Mouse (Mus musculus) adrenal gland, postnatal 36 days (tissue): ENCODE results near the gene Aco2. TPM values are rescaled to one million over a fixed set of nuclear protein-coding genes. Genes with fewer than 3 reads are reported as not detected.
"Not testable (repeated sequence)": the region's sequence is repeated elsewhere in the genome, so short reads cannot be mapped to it uniquely, and the experiment has no call there.

Experiments
- DNase-seq, 2 experiments: peaks; one replicate each; pipeline ENCODE4 v3.0.0; 2021; ENCODE audit warnings: mixed read lengths in 1 of 2
- total RNA-seq, 2 experiments: library from RNA; stranded (reverse); gene quantifications; 2 replicates each; pipeline ENCODE4 v1.2.3; 2021

Aco2 gene
- total RNA-seq, 2 experiments from 2014 or later, result 823 to 866 TPM

DNA sequence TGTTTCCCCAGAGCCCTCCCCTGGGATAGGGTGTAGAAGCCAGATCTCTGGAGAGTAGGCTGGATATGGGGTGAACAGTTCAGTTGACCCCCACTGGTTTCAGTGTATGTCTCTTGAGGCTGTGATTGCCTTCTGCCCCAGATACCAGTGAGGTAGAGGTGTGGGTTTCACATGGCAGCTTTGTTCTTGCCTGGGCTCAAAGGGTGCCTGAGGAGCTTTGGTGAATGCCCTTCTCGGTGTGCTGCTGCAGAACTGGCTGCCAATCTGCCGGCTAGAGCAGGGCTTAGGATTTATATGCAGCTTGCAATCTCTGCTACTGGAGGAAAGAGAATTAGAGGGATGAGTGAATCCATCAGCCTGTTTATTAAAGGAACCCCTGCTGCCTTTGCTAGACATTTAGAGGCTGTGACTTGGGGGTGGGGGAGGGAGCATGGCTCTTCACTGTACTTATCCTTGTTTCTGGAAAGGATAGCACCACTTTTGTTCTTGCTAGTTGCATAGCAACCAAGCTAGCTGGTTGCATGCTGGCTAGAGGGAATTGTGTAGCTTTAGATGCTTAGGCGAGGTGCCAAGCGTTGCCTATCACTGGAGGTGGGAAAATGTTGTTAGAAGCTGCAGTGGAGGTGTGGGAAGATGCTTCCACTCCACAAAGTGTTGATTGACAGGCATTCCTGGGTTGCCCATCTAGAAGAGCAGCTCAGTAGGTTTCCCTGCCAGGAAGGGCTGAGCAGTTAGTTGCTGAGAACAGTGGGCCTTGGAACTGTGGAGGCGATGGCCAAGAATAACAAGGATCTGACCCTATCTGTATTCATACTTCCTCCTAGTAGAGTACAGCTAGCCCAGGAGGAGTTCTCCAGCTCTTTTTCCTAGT lies 7.7 kb downstream of the Aco2 start:
- DNase-seq, result peak in 1 of 2 experiments; percentile 42

DNA sequence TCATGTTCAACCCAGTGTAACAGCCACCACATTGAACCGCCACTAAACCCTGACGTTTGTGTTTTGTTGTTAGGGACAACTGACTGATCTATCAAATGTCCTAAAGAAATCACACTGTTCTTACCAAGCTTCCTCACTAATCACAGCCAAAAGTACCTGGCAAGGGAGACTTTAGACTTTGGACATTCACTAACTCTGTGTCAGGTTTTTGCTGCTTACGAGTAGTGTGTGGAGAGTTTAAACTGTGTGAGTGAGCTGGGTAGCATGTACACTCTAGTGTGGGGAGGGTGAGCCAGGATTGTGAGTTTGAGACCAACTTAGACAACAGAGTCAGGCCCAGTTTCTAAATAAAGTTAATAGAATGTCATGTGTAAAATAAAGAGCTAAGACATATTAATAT lies 10.2 kb downstream of the Aco2 start:
- no peak for DNase-seq

DNA sequence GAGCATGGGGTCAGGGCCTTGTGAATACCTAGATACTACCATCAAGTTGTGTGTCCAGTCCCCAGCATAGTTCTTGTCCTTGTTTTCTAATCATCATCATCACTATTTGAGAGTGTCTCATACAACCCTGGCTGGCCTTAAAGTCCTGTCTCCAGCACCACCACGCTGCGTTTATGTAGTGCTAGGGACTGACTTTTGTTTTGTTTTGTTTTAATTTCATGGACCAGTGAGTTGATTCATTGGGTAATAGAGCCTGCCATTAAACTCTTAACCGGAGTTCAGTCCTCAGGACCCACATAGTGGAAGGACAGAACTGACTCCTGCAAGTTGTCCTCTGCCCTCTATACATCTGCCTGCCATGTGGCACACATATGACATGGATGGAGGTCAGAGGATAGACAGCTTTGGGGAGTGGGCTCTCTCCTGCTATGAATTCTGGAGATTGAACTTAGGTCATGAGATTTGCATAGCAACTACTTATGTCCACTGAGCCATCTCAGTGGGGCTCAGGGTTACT lies 13.4 kb downstream of the Aco2 start:
- DNase-seq, result no peak

DNA sequence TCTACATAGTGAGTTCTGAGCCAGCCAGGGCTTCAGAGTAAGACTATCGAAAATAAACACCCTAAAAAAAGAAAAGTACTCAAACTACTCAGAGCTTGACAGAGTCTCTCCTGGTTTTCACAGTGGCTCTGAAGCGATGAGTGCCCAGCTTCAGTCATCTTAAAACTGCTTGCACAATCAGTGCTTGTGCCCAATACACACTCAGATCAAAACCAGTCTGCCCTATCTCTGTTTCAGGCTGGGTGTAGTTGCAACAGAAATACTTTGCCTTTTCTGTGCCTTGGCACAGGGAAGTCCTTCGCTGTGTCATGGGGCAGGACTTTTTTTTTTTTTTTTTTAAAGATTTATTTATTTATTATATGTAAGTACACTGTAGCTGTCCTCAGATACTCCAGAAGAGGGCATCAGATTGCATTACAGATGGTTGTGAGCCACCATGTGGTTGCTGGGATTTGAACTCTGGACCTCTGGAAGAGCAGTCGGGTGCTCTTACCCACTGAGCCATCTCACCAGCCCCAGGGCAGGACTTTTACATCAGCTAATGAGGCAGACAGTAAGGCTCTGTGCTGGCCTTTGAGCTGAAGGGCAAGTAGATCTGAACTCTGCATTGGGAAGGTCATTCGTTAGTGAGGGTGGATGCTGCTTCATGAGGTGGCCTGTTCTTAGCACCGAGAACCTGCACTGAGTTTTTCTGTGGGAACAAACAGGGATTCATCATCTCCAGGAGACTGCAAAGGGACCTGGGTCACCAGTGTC lies 14.9 kb downstream of the Aco2 start:
- DNase-seq, result no peak

DNA sequence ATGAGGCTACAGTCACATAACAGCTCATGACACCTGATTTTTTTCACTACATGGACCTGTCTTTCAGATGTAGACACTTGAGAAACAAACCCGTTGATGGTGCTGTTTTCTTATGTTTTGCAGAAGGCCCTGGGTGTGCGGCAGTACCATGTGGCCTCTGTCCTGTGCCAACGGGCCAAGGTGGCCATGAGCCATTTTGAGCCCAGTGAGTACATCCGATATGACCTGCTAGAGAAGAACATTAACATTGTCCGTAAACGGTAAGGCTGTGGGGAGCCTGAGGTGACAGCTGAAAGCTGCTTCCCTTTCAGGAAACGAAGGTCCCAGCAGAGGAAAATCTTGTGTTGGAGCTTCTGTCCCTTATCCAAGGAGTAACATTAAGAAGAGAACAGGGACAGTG lies 17.1 kb downstream of the Aco2 start:
- no peak for DNase-seq

DNA sequence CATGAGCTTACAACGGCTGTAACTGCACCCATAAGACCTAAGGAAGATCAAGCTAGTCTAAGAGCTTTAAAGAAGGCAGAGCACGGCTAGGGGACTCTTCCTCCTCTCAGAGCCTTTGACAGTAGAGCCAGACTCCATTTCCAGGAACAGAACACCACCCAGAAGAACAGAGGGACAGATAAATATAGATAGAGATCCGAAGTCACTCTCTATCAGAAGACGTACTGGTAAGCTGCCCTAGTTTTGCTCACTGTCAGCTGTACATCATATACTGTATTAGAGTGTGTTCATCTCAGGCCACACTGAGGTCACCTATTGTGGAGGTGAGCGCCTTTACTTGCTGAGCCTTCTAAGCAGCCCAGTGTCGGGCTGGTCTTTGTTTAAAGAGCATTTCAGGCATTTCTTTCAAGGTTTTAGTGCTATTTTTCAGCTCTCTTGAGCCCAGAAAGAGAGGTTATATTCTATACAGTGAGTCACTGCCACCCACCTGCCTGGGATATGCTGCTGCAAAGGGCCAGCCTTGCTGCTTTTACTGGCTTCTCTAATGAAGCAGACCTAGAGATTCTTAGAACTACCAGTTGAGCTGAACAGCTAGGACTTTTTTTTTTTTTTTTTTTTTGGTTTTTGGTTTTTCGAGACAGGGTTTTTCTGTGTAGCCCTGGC lies 19.2 kb downstream of the Aco2 start:
- no peak for DNase-seq

DNA sequence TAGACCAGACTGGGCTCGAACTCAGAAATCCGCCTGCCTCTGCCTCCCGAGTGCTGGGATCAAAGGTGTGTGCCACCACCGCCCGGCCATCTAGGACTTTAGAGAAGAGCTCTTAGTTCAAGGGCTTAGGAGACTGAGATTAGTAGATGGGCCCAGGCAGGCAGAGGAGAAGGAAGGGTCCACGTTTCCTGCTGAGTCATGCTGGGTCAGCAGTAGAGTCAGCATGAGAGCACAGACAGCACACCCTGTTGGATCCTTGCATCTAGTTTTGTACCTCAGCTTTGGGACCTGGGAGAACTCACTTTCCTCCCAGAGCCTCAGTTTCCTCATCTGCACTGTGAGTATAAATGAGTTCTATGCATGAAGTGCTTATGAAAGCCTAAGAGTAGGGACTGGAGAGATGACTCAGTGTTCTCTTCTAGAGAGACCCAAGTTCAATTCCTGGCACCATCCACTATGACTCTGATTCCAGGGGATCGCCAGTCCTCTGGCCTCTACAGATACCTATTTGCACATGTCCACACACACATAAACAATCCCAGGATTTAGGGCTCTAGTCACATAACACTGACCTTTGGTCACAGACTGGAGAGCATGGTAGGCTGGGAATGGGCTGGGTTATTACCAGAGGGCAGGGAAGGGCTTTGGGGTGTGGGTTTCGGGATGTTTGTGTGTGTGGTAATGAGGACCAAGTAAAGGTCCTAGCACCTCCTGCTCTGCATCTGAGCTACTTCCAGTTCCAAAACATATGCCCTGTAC lies 19.9 kb downstream of the Aco2 start:
- no peak for DNase-seq

DNA sequence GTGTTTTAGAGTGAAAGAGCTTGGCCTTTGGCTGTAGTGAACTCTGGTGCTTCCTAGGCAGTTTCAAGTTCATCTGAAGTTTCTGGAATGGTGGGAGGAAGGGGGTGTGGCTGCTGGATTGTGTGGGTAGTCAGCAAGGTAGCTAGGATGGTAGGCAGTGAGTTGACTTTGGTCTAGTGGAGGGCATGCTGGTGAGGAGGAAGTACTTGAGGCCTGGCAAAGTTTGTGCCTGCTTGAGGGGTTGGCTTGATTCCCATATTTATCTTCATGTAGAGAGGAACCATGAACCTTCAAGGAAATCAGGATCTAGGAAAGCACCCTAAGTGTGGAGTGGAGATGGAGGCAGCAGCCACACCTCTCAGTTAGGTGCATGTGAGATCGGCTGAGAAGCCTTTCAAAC lies 21.9 kb downstream of the Aco2 start:
- no peak for DNase-seq

DNA sequence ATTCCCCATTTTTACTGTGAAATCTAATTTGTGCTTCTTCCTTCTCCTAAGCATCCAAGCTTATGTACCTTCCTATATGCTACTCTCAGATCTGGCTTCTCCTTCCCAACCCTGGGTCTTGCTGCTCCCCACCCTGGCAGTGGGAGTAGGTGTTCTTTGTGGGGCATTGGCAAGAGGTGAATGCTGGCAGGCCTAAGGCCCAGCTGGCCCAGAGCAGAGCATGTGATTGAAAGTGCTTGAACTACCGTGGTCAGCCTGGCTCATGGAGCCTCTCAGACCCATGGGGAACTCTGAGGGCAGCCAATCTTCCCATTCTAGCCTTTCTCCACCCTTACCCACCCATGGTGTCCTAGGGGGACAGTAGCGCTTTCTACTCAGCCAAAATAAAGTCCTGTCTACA lies 24.3 kb downstream of the Aco2 start:
- DNase-seq, result no peak

DNA sequence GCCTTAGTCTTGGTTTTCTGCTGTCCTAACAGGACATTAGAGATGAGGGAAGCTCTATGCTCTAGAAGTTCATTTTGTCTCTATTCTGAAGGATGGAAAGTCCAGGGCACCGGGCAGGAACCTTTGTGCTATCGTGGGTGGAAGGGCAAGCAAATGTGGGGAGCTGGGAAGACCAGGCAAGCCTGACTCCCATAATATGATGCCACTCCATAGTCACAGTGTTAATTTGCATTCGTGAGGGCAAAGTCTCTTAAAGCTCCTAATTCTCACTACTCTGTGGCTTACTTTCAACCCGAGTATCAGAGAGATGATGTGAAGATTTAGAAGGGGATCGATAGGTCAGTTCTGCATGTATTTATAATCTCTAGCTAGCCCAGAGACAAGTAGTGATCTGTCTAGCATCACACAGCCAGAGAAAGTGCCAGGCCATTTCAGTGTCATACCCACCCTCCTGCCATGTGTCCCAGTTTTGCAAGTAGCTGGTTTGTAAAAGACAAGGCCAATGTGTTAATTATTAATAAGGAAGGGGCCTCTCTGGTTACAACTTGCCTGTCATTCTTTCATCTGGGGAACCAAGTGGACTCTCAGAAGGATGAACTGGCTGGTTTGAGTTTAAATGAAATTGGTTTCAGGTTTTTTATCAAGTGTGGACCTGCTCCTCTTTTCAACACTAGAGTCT lies 25.6 kb downstream of the Aco2 start:
- no peak for DNase-seq

DNA sequence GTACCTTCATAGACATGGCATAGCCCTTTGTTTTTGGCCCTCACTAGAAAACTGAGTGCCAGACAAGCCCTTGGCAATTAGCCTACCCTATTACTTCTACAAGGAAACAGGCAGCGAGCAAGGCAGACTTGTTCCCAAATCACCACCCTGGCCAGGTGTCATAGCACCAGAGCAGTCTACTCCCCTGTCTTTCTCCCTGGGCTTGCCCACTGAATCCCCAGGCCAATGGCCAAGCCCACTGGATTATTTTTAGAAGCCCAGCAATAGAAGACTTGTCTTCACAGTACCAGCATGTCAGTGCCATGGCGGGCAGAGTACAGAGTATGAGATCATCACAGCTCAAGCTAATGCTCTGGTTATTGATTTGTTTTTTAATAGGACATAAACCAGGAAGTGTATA lies 26.6 kb downstream of the Aco2 start:
- no peak for DNase-seq

DNA sequence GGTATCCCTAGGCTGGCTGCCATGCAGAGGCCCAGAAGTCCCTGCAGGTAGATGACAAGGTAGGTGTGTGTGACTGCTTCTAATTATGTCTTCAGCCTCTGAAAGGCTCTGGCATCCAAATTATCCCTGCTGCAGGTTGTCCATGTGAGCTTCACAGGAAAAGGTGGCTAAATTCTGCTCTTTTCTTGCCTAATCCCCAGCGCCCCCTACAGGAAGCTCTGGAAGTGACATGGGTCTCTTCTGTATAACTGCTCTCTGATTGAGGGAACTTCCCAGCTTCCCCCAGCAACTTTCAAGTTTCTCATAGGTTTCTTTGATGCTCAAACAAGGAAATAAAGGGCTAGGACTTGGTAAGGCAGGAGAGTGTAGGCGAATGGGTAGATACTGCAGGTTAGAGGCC lies 32.8 kb downstream of the Aco2 start:
- peak; percentile 70 to 83 for DNase-seq

DNA sequence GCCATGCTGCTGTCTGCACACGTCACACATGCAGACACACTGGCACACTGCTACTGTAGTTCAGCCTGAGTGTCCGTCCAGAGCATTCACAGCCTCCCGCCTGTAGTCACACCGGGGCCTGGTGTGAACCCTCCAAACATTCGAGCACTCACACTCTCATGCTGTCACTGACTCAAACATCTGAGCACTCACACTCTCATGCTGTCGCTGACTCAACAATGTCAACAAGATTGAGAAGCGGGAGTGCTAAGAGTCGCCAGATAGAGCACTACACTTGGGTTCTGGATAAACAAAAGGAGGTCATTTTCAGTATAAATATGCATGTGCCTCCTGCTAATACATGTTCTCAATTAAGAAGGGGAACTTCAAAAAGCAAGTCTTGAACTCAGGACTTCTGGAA lies 35.8 kb downstream of the Aco2 start:
- no peak for DNase-seq

DNA sequence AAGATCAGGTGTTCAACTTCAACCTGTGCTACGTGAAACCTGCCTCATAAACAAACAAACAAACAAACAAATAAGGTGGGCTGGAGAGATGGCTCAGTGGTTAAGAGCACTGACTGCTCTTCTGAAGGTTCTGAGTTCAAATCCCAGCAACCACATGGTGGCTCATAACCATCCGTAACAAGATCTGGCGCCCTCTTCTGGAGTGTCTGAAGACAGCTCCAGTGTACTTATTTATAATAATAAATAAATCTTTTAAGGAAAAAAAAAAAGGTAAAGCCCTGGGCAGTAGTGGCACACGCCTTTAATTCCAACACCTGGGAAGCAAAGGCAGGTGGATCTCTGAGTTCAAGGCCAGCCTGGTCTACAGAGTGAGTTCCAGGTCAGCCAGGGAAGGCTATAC lies 36.7 kb downstream of the Aco2 start:
- DNase-seq, result not testable (repeated sequence)

DNA sequence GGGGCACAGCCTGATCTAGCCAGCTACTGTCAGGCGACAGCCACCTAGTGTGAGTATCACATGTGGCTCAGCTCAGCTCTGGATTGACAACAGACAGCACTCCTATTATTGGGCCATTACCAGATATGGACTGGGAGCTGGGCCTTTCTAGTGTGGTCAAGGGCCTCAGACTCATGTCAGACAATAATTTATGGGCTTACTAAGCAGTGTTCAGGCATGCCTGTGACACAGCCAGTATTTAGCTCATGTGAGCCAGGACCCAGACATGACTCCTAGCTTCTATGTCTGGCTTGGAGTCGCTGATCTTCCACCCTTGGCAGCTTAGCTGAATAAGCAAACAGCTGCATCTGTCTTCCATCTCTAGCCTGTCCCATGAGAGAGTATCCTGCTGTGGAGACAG lies 40.4 kb downstream of the Aco2 start:
- peak in 1 of 2 experiments; percentile 16 for DNase-seq

DNA sequence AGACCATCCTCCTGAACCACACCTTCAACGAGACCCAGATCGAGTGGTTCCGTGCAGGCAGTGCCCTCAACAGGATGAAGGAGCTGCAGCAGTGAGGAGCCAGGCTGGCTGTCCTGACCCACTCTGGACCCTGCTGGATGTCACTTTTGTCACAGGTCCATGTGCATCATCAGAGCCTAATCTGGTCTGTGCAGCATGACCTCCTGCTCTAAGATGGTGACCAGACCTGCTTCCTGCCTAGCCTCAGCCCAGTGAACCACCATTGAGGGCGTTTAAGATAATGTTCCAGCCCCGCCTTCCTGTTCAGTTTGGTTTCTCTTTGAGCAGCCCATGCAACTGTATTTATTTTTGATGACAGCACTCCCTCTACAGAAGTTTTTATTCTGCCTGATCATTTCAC lies 42.6 kb downstream of the Aco2 start:
- no peak for DNase-seq

DNA sequence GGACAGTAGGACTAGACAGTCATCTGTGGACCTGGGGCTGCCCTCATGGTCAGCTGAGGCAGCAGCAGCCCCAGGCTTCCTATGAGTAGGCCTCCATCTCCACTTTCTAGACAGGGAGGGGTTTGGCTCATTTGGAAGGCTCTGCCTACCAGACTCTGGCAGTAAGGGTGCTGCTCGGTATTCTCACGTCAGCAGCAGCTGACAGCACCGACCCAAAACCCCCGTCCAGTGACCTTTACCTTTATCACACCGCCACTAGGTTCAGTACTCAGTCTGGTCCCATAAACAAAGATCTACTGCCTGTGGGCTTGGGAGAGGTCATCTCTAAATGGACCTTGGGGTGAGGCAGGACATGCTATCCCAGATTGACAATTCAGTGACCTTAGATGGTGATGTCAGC lies 43.6 kb downstream of the Aco2 start:
- DNase-seq, result no peak

DNA sequence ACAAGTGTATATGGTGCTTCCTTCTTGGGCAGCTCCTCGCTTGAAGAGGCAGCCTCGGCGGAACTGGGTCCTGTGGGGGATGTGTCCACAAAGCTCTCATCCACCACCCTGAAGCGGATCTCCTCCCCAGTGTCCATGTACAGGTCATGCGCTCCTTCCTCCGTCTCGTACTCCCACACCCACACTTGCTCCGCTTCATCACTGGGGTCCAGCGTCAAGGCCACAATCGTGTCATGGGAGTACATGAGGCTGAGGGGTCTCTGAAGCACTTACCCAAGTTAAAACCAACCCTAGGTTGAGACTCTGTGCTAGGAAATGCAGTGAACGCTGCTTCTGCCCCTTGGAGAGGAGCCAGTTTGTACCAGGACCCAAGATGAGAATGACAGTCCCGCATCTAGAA lies 45.1 kb downstream of the Aco2 start:
- DNase-seq, result no peak

DNA sequence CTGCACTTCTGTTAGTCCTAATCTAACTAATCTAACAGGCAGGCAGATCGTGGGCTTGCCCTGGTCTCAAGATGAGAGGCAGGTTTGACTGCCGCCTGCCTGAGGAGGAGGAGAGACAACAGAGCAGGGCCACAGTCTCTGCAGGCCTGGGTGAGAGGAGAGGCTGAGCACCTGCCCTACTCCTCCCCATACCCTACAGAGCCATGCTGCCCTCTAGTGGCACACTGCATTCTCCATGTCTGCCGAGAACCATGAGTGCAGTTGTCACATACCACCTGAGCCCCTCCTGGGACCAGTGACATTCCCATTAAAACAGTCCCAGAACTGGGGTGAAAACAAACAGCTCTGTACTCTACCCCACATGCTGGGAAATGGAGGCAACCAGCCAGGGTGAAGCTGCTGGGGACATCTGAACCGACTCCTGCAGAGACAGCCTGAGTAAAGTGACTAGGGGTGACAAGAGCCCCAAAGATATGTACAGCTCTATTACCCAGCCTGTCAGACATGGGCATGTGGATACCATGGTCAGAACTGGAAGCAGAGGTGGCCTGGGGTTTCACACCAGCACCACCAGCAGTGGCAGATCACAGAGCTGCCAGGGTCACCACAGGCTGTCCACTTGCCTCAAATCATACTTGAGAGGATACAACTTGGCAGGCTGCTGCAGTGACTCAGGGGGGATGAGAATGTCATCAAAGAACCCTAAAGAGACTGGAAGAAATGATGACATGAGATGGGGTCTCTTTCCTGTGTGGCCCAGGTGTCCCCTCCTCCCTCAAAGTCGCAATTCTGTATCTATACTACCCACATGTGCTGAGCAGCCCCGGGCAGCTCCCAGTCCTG lies 45.7 kb downstream of the Aco2 start:
- peak; percentile 82 to 89 for DNase-seq

DNA sequence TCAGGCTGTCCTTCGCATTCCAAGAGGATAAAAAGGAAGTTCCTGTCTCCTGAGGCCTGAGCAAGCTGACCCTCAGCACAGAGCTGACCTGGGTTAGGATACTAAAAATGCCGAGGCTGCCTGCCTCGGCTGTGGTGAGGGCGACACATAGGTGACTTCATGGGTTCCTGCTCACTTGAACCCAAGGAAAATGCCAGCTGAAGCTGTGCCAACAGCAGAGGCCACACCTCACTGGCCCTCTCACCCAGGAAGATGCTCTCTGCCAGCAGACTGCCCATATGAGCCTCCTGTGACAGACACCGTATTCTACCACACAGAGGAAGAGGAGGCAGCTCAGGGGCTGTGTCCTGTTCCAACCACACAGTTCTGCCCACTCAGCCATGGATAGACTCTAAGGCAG lies 47.0 kb downstream of the Aco2 start:
- no peak for DNase-seq
